In the genomic region with DNA sequence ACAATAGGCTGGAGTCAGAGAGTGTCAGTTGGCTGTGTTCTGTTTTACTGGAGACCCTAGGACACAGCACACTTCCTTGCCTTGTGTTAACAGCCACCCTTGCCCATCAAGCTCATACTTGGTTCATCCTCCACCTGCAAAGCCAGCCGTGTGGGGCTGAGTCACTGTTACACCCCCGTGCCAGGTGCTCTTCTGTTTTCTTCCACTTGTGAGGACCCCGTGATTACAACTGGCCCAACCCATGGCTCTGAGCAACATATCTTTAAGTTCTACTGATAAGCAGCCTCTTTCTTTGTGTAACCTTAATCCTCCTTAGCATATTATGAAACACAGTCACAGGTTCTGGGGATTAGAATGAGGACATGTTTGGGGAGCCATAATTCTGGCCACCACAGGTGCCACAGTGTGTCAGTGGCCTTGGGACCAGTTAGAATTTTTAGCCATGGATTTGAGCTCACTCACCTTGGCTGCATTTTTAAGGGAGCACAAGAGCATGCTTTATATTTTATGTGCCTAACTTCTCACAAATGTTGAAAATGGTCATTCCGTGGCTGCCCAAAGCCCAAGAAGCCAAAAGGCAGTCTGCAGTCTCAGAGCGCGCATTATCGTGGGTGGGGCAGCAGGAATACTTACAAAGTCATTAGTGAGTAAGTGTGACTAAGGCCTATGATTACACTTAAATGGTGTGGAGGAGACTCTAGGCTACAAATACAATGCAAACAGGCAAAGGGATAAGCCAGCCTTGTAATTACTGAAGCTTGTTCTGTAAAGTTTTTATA, we compare ENCODE assay signal across 36 mouse cellular contexts. TPM values are rescaled to one million over a fixed set of nuclear protein-coding genes. Genes with fewer than 3 reads are reported as not detected.
"Had no signal": no experiment of that assay in that cellular context is flagged by ENCODE, and none has a peak within 500 bp of the region (broad histone marks: within the 10 kb centered on the region; RNA-seq: fewer than 3 reads in every experiment).

No protein-coding gene starts in this region.

- H3K9ac ChIP-seq: heart, embryonic 13.5 days; heart, embryonic 15.5 days; hindbrain, embryonic 12.5 days; hindbrain, embryonic 14.5 days; limb, embryonic 12.5 days; liver, embryonic 13.5 days; liver, embryonic 15.5 days had no signal

- H3K4me3 ChIP-seq: gastrocnemius, adult 2 months; heart, embryonic 13.5 days; heart, embryonic 15.5 days; hindbrain, embryonic 10.5 days; hindbrain, embryonic 12.5 days; layer of hippocampus, adult 2 months; left cerebral cortex, adult 2 months; limb, embryonic 10.5 days; limb, embryonic 12.5 days; liver, embryonic 13.5 days; liver, embryonic 15.5 days had no signal

- H3K36me3 ChIP-seq: heart, embryonic 13.5 days; heart, embryonic 15.5 days; hindbrain, embryonic 10.5 days; hindbrain, embryonic 12.5 days; limb, embryonic 10.5 days; limb, embryonic 12.5 days; liver, embryonic 13.5 days; liver, embryonic 15.5 days had no signal

- H3K4me1 ChIP-seq: heart, embryonic 13.5 days; heart, embryonic 15.5 days; hindbrain, embryonic 10.5 days; hindbrain, embryonic 12.5 days; limb, embryonic 12.5 days; liver, embryonic 13.5 days; liver, embryonic 15.5 days had no signal

- ATAC-seq: hindbrain, embryonic 16.5 days; inflammation-experienced regulatory T-cells, adult 6 months had no signal

- H3K27me3 ChIP-seq: heart, embryonic 15.5 days; hindbrain, embryonic 12.5 days; liver, embryonic 13.5 days; liver, embryonic 15.5 days had no signal

- DNase-seq: gastrocnemius, adult 2 months; gastrocnemius, postnatal 10 days; gastrocnemius, postnatal 25 days; heart, postnatal 4 days; kidney, adult 11 months; kidney, adult 2 months; kidney, adult 9 months; kidney, postnatal 10 days; kidney, postnatal 25 days; kidney, postnatal 4 days; liver; liver, embryonic 13.5 days had no signal

- H3K9me3 ChIP-seq: heart, embryonic 13.5 days; heart, embryonic 15.5 days; hindbrain, embryonic 10.5 days; hindbrain, embryonic 12.5 days; limb, embryonic 10.5 days; limb, embryonic 12.5 days; liver, embryonic 13.5 days; liver, embryonic 15.5 days had no signal

- H3K4me2 ChIP-seq: heart, embryonic 11.5 days; heart, embryonic 13.5 days; heart, embryonic 15.5 days; hindbrain, embryonic 12.5 days; hindbrain, embryonic 14.5 days; limb, embryonic 12.5 days; liver, embryonic 11.5 days; liver, embryonic 13.5 days; liver, embryonic 15.5 days had no signal

- H3K27ac ChIP-seq: gastrocnemius, adult 2 months; heart, embryonic 13.5 days; heart, embryonic 15.5 days; hindbrain, embryonic 10.5 days; hindbrain, embryonic 12.5 days; hindbrain, embryonic 14.5 days; layer of hippocampus, adult 2 months; left cerebral cortex, adult 2 months; limb, embryonic 10.5 days; limb, embryonic 12.5 days; liver, embryonic 13.5 days; liver, embryonic 15.5 days had no signal

RNA-seq across cellular contexts. Expression of a gene that starts 25.2 kb away (rescaled TPM):
- total RNA-seq: gastrocnemius, adult 2 months; gastrocnemius, postnatal 10 days; gastrocnemius, postnatal 25 days; gastrocnemius, postnatal 4 days; heart, adult 8-10 months; heart, postnatal 25 days; heart, postnatal 4 days; layer of hippocampus, adult 2 months; layer of hippocampus, postnatal 10 days; layer of hippocampus, postnatal 25 days; left cerebral cortex, adult 2 months; left cerebral cortex, postnatal 14 days; left cerebral cortex, postnatal 36 days had no signal
- polyA plus RNA-seq: frontal cortex, adult 2 months; heart, embryonic 11.5 days; heart, embryonic 13.5 days; heart, embryonic 15.5 days; heart, postnatal 0 days; hindbrain, embryonic 14.5 days; inflammation-experienced regulatory T-cells, adult 6 months; kidney, adult 2 months; kidney, embryonic 16.5 days; limb, embryonic 10.5 days; limb, embryonic 12.5 days had no signal
